7 mouse cellular contexts compared by ENCODE assay signal in the genomic region with DNA sequence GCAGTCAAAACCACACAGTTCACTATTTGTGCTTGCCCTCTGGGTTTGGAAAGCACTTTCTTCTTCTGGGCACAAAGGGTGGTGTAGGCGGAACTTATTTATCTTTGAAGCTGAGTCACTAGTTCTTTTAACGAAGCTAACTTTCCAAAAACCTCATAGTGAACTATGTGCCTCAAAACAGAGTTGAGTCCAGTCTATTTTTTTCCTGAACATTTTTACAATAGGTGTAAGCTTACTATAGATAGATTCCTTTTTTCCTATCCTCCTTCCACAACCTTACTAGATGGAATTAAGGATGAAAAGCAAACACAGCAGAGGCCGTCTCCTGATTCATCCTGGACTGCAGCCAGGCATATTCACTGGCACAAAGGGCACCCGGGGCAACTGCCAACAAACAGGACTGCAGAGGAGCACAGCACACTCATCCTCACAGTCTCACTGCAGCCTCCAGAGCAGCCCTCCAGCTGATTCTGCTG.
DNase-seq lines count a peak whose midpoint lies in the region; ATAC-seq lines count a peak whose summit lies in the region.

No protein-coding gene starts in this region.

- ATAC-seq in monocyte, adult 5-6 weeks (replicated peaks; ENCODE audit: insufficient number of reproducible peaks, low FRiP score, low TSS enrichment, poor library complexity, severe bottlenecking) = no peak

- peak; percentile 56 for DNase-seq in ovary, adult 18-20 months (ENCODE audit: low spot score)
- no peak for DNase-seq in ovary, postnatal 10 days (ENCODE audit: low spot score)
- peak; percentile 68 for DNase-seq in cerebellum, adult 11 months
- DNase-seq in heart, adult 8-10 months (ENCODE audit: low spot score) = peak; percentile 64
- peak; percentile 52 to 54 for DNase-seq in left cerebral cortex, adult 18-20 months (ENCODE audit: low spot score in 2 of 2)
- peak; percentile 69 for DNase-seq in urinary bladder, postnatal 14 days (ENCODE audit: low spot score)
